Mouse (Mus musculus): ENCODE measurements at regions not wholly inside any gene's neighbourhood (a gene's known extent, or its start where the extent isn't known, plus 50 kb on each side); places are given as distances from the start of the nearest gene placed in this dataset.
"Not testable (repeated sequence)": the region's sequence is repeated elsewhere in the genome, so short reads cannot be mapped to it uniquely, and the experiment has no call there.

DNA sequence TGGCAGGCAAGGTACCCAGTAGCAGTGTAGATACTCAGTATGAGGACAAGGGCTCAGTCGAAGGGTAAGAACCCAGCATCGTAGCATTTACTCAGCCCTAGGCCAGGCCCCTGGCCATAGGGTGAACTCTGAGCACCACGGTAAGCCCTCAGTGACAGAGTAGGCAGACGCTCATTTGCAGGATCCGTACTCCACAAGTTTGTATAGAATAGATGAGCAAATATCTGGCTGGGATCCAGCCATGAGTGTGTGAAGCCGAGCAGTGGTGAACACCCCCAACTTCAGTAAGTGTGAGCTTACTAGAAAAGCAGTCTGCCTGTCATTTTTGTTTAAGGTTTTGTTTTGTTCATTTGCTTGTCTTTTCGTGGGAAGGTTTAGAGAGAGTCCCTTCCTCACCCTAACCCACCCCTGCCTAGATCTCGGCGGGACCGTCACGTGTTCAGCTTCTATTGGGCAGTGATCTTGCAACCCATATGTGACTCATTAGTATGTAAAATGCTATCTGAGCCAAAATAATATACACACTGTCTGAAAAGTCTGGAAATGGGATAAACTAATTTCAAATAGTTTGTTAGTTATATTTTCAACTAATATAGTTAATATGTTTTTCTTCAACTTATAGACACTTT lies 76.3 kb downstream of the Gm5447 start:
- no peak for DNase-seq (ENCODE audit: low spot score in 2 of 2)

DNA sequence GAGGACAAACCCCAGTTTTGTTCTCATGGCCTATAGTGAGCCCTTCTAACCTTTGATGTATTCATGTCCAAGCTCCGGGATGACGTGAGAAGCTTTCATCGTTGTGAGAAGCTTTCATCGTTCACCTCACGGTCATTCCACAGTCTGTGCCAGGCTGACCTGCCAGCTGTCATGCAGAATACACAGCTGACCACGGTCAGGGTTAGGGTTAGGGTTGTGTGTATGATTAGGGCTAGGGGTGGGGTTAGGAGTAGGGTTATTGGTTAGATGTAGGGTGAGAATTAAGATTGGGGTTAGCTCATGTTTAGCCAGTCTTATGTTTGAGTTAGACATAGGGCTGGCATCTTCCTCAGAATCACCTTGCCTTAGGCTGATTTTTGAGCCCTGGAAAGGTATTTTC lies 77.6 kb downstream of the Gm5447 start:
- not testable (repeated sequence) for DNase-seq (ENCODE audit: low spot score in 2 of 2)

DNA sequence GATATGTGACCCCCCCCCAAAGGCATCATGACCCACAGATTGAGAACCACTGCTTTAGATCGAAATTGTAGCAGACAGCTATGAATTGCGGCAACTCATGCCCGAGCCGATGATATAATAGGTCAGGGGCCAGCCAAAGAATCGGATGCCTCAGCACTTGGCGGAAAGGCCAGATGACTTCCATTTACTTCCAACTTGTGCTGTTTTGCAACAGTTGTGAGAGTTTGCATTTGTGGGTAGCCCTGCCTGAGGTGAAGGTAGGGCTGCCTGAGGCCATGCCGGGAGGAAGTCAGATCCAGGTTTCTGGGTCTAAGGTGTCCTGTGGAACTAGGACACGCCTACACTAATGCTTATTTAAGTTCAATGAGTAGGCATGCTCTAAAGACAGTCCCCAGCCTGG lies 80.4 kb downstream of the Gm5447 start:
- no peak for DNase-seq (ENCODE audit: low spot score in 2 of 2)

DNA sequence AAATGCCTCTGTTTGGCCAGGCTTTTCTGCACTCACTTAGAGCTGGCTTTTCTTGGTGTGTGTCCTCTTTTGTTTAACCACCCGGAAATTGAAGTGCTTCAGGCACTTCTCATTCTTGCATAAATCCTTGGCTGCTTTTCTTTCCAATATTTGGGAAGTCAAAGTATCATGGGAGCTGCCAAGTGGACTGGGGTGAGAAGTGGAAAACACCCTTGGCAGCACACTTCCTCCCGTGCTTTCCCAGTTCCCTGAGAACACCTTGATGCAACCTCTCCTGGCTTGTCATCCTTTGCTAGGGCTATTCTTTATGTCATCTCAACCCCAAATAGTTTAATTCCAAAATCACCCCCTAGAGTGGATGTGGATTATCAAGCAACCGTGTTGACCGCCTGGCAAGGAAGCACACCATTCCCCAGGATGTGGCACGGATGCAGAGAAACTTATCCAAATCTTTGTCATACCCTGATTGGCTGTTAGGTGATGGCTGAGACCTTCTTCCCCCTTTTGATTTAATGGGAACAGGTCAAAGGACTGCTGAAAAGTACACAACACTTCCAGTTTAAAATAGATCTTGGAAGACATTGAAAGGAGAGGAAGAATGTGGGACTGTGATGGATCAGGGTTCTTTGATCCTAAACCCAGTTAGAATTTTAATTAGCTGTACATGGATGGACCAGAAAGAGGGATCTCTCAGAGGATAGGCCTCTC lies 81.5 kb downstream of the Gm5447 start:
- no peak for DNase-seq (ENCODE audit: low spot score in 2 of 2)

DNA sequence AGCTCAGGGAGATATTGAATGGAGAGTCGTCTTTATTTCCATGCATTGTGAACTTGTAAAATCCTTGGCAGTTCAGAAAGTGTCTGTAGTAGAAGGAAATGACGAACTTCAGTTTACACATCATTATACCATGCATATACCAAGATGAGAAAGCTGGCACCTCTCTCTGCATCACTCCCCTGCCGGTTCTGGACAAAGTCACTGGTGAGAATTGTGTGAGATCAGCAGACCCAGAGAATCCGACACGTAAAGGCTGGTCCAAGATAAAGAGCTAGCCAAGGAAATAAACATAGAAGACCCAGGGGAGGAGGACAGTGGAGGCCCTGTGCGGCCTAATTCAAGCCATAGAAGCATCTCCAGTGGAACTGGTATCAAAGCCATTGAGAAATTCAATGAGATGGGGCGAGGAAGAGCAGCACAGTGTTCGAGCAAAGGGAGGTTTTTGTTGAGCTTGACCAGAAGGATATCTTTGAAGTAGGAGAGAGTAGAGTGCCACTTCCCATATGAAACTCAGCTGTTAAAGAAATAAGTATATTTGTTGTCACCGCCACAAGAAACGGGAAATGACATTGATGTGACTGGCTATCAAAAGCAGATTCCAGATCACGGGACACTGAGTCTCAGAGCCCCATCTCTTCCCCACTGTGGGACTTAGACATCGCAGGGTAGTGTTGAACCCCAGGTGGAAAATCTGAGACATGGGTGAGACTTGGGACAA lies 82.3 kb downstream of the Gm5447 start:
- no peak for DNase-seq (ENCODE audit: low spot score in 2 of 2)

DNA sequence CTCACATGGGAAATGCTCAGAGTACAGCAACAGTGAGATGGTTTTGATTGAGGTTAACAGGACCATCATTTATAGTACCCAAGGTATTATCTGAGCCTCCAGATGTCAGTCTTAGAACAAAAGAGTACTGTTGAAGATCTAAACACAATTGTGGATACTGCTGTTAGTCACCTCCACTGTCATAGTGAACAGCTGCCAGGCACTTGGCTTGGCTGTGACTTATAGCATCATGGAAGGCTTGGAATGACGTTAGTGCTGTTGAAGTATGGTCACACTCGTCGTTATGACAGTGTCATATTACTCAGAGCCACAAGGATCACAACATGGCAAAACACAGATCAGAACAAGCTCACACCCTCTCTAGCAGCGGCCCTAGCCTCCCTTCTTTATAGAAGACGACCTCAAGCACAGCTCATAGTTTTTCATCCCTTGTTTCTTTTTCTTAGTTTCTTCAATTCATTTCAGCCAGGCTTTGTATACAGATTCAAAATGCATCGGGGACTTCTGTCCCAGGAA lies 87.0 kb downstream of the Gm5447 start:
- DNase-seq (ENCODE audit: low spot score in 2 of 2), result no peak

DNA sequence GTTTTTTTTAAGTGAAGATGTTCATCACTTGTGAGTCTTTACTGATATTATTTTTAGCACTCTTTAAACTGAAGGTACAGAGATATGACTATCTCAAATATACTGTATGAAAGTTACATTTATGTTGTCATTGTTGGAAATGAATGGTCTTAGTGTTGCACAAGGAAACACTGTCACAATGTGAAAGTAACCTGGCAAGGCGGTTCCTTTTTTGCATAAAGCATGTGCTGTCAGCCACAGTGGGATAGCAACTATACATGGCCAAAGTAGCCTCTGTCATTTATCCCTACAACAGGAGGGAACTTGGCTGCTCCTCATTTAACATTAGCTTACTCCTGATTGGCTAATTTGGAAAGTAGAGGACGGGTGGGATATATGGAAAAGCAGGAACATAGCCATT lies 94.3 kb downstream of the Gm5447 start:
- DNase-seq (ENCODE audit: low spot score in 2 of 2), result no peak

DNA sequence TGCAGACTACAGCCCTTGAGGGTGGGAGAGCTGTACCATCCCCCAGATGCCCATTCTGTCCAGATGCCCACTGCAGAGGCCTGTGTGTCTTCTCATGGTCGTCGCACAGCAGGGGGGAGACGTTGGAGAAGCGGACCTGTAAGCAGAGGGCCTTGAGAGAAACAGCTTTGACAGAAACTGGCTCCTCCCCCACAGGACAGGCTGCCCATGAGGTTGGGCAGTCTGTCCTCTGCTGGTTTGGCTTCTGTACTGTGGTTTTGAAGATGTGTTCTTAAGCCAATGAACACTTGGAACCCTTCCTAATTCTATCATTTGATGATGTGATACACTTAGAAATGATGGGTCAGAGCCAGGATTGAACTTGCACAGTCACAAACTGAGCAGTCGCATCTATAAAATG lies 102.5 kb downstream of the Gm5447 start:
- no peak for DNase-seq (ENCODE audit: low spot score in 2 of 2)

DNA sequence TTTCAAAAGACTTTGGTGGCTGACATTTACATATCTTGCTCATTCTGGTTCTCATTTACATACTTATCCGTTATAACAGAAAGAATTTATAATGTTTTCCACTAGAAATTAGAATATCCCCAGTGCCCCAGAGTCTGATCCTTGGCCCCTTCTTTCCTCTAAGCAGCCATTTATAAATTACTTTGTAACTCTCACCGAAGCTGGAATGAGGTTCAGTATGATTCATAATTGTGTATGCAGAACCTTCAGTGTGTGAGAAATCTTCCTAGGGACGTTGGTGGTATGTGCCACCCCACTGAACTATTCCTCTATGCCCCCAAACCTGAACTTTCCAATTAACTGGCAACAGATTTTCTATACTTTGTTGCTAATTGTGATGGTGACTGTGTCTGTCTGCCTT lies 104.7 kb downstream of the Gm5447 start:
- DNase-seq (ENCODE audit: low spot score in 2 of 2), result no peak

DNA sequence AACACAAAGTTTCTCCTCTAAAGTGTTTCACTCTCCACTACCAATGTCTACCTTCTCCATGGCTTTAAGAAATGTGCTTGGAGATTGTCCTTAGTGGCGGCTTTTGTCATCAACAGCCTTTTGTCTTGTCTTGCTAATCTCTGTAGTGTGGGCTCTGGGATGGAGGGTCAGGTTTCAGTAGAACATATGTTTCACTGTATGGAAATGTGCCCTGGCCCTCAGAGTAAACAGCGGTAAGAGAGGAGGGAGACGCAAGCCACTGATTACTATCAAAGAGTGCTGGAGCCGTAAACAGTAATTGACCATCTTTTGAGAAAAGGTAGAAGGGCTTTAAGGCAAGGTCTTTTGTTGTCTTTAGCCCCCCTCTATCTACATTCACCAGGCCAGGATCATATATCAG lies 106.2 kb downstream of the Gm5447 start:
- DNase-seq (ENCODE audit: low spot score in 2 of 2), result no peak

DNA sequence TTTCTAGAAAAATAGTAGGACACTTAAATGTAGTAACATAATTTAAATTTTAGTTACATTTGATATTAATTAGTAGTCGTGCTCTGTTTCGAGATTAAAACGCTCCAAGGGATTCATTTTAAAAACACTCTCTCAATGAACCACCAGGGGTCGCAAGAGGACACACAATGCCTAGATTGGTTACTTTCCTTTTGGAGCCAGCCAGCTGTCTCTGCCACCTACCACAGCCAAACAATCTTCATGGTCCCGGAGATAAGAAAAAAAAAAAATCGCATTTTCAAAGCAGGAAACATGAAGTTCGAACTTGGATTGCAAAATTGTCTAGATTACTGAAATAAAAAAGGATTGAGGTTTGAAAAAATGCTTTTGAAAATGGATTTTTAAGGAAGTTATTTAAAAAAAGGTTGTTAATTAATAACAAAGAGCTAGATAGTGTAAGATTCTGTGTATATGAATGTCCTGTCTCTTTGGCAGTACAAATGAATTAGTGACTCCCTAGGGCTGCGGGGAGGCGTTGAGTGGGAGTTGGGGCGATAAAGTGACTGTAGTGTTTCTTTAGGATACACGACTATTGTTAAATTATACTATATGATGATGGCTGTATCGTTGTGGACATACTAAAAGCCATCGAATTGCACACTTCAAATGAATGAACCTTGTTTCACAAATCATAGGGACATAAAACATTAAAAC lies 108.6 kb downstream of the Gm5447 start:
- peak; percentile 30 to 70 for DNase-seq (ENCODE audit: low spot score in 2 of 2)

DNA sequence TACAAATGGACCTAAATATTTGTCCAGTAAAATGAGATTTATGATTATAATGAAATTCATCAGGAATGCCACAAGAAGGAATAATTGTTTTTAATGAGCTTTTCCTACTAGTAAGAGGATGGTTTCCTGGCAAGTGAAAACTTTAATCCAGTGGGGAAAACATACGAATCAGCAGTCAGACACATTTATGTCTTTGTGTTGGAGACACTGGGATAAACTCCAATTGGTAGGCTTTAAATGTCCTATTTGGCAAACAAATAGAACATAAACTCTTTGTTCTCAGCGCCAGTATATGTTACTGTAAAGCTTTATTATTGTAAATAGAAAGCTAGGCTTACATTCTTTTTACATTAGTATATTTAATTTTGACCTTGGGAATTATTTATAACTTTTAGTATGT lies 127.0 kb downstream of the Gm5447 start:
- no peak for DNase-seq (ENCODE audit: low spot score in 2 of 2)

DNA sequence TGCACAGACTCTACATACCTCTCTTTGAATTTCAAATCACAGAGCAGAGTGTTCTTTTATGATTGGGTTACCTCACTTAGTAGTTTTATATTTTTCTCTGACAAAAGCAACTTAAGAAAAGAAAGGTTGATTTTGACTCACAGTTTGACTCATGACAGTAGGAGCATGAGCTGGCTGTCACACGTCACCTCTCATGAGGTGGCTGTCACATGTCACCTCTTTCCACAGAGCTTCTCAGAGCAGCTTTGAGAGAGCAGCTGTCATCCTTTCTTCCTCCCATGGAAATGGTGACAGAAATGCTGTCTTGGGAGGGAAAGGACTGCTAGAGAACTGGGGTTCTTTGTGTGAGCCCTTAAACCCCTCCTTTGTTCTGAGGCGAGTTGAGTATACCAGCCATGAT lies 133.4 kb downstream of the Gm5447 start:
- DNase-seq (ENCODE audit: low spot score in 2 of 2), result no peak

DNA sequence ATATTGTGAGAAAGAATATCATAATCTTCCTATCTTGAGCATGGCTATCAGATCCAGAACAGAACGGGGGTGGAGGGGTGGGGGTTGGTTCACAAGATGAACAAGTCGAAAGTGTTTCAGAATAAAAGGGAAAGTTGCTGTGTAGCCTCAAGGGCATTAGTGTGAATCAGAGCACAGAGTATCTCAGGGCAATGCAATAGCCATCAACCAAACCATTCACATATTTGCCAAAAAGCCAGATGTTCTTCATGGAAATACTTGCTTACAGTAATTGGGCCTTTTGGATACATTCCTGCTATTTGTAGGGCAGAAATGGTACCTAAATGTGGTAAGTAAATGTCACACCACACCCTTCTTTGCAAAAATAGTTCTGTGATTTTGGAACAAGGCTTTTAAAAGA lies 135.2 kb downstream of the Gm5447 start:
- no peak for DNase-seq (ENCODE audit: low spot score in 2 of 2)

DNA sequence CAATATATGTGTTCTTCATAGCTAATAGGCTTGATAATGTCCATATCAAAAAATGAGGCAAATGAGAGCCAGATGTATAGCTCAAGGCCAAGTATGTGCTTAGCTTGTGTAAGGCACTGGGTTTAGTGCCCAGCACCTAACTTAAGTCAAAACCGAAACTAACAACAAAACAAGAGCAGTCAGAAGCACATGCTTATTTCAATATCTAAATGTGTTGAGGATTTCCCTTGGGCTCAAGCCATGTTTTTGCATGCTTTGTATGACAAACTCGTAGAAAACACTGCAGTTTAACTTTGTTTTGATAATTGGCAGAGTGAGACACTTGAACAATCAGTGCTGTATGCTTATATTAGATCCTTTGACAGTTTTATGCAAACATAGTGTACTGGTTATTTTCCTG lies 148.7 kb downstream of the Gm5447 start:
- no peak for DNase-seq (ENCODE audit: low spot score in 2 of 2)

DNA sequence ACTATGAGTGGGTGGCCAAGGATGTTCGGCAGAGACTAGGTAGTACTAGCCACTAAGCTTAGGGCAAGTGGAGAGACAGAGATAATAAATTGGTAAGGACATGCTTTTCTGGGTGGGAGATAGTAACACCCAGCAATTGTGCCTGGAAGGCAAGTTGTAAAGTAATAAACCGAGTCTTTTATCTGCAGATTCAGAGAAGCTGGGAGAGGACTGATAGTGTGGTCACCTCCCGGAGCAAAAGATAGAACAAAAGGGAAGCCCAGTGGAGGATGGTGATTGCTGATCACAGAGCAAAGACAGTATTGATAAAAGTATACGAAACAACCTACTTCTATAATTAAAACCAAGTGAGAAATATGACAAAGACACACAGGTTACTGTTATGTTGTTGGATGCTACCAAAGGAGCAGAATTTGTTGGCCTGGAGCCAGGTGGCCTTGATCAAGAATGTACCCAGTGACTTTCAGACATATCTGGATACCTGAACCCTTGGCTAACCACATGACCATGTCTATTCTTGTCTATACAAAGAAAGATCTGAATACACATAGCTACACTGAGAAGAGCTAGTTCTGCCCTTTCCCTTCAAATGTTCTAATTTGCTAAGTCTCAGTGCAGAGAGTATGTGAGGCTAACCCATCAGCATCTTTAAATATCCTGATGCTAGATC lies 150.7 kb downstream of the Gm5447 start:
- no peak for DNase-seq (ENCODE audit: low spot score in 2 of 2)

DNA sequence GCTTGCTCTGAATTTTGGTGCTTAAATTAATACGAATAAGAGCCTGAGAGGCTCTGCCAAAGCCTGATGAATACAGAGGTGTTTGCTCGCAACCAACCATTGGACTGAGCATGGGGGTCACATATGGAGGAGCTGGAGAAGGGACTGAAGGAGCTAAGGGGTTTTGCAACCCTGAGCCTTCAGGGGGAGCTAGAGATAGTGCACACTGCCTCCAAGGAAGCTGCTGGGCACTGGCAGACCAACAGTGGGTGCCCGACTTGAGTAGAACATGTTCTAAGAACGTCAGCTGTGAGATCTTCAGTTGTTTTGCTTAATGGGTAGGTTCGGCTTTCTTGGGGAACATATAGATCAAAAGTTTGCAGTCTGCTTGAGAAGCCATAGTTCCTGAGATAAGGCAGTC lies 158.5 kb downstream of the Gm5447 start:
- DNase-seq (ENCODE audit: low spot score in 2 of 2), result no peak

DNA sequence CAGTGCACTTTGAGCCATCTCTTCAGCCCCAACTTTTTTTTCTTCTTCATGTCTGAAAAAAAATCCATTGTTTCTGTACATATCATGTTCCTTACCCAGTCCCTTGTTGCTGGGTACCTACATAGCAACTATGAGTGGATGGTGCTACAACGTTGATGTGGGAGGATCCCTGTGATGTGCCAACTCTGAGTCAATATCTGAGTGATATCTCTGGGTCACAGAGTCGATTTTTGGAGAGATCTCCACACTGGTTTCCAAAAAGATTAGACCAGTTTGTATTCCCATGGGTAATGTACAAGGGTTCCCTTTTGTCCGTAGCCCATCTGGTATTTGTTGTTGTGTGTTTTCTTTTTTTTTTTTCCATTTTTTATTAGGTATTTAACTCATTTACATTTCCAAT lies 165.7 kb downstream of the Gm5447 start:
- no peak for DNase-seq (ENCODE audit: low spot score in 2 of 2)

DNA sequence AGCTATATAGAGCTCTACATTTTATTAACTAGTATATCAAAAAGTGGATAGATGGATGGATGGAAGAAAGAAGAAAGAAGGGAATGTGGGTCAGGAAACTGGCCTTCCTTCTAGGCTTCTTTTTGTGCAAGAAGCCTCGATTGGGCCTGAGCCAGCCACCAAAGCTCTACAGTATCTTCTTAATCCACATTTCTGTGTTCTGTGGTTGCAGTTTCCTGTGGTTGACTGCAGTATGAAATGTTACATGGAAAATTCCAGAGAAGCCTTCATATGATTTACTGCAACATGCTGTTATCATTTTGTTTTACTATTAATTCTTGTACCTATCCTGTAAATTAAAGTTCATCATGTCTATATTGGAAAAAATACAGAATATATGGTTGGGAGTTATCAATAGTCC lies 173.3 kb downstream of the Gm5447 start:
- no peak for DNase-seq (ENCODE audit: low spot score in 2 of 2)

DNA sequence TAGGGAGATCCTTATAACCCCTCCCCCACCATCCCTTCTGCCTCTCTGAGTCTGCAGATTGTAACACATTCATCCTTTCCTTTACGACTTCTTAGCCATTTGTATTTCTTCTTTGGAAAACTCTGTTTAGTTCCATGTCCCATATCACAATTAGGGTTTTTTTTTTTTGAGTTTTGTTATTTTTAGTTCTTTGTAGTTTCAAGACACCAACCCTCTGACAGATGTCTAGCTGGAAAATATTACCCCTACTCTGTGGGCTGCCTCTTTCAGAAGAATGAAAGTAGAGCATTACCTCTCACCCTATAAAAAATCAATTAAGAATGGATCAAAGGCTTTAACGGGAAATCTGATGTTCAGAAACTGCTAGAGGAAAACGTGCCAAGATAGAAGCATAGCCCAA lies 180.1 kb downstream of the Gm5447 start:
- no peak for DNase-seq (ENCODE audit: low spot score in 2 of 2)

DNA sequence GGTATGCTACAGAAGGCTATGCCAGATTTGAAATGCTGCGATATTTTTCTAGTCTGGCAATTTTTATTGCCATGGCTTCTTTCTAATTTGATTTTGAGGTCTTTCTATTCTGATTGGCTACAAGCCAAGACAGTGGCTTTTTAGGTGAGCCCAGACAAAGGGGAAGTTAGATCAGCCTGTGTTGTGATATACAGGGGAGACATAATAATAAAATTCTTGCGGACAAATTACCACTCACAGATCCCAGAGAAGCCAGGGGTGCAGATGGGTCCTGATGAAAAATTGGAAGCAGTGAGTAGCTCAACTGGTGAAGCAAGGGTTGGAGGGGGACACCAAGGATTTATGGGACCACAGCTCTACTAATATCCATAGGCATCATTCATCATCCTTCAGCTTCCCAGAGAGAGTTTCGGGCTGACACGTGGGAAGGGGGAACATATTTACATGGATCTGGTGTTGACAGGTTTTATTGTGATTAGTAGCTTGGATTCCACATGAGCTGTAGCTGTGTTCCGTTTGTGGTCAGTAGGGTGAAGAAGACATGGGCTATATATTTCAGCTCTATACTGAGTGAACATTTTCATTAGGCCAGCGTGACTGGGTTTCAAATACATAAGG lies 190.0 kb downstream of the Gm5447 start:
- DNase-seq (ENCODE audit: low spot score in 2 of 2), result no peak

Data from layer of hippocampus, adult 8-10 months (tissue).